Mouse (Mus musculus): ENCODE measurements at regions not wholly inside any gene's neighbourhood (a gene's known extent, or its start where the extent isn't known, plus 50 kb on each side); places are given as distances from the start of the nearest gene placed in this dataset.

- 86% methylated on average over 4 of the region's 4 CpGs for WGBS
- Histone ChIP-seq H3K27me3 (no peaks in the 10 kb centered on the region), H3K27ac (no peak overlapping the region)
Measured at GRCm38 (mm10) chr2:137436161-137436560, 319.7 kb upstream of the Jag1 start.

GRCm38 (mm10) chr2:137422656-137423055 lies 306.2 kb upstream of the Jag1 start:
- no peak for ATAC-seq
- Histone ChIP-seq H3K36me3 (no peaks in the 10 kb centered on the region), H3K4me2 (replicated peaks) (no peak overlapping the region), H3K4me1 (replicated peaks) (0 out of 2 replicates have a peak, but pooled peaks cover 3% of the 10 kb centered on the region), H3K9ac (replicated peaks) (no peak overlapping the region), H3K27ac (no peak overlapping the region), H3K4me3 (replicated peaks) (no peak overlapping the region), H3K27me3 (no peaks in the 10 kb centered on the region), H3K9me3 (no peaks in the 10 kb centered on the region)
- 64% methylated on average over 3 of the region's 3 CpGs for WGBS

More at GRCm38 (mm10) chr2:137436161-137436560, 319.7 kb upstream of the Jag1 start:
- Histone ChIP-seq H3K9ac (replicated peaks) (no peak overlapping the region), H3K9me3 (no peaks in the 10 kb centered on the region), H3K4me2 (replicated peaks) (no peak overlapping the region), H3K4me3 (replicated peaks) (no peak overlapping the region), H3K36me3 (no peaks in the 10 kb centered on the region), H3K4me1 (replicated peaks) (no peaks in the 10 kb centered on the region; the same call in 1 of the 2 replicates)
- no peak for ATAC-seq

- Histone ChIP-seq H3K36me3 (no peaks in the 10 kb centered on the region), H3K4me1 (replicated peaks) (0 out of 2 replicates have a peak, but pooled peaks cover 3% of the 10 kb centered on the region), H3K27ac (no peak overlapping the region), H3K4me3 (replicated peaks) (no peak overlapping the region), H3K9me3 (no peaks in the 10 kb centered on the region), H3K9ac (replicated peaks) (no peak overlapping the region), H3K27me3 (no peaks in the 10 kb centered on the region), H3K4me2 (replicated peaks) (no peak overlapping the region)
- WGBS, result 79% methylated on average over 4 of the region's 4 CpGs
- no peak for ATAC-seq
Measured at GRCm38 (mm10) chr2:137419678-137420077, 303.2 kb upstream of the Jag1 start.

- no peak overlapping the region for H3K27ac ChIP-seq
- WGBS, result 88% methylated on average over 6 of the region's 6 CpGs
- ATAC-seq, result no peak
Measured at GRCm38 (mm10) chr2:137417691-137418090, 301.2 kb upstream of the Jag1 start.

GRCm38 (mm10) chr2:137413432-137413831 lies 297.0 kb upstream of the Jag1 start:
- H3K9ac ChIP-seq (replicated peaks), result no peak overlapping the region
- 92% methylated on average over 3 of the region's 3 CpGs for WGBS
- H3K4me1 ChIP-seq (replicated peaks), result no peaks in the 10 kb centered on the region
- no peaks in the 10 kb centered on the region for H3K36me3 ChIP-seq
- no peak overlapping the region for H3K4me2 ChIP-seq (replicated peaks)
- no peak overlapping the region for H3K4me3 ChIP-seq (replicated peaks)
- H3K27ac ChIP-seq, result no peak overlapping the region
- ATAC-seq, result no peak
- no peaks in the 10 kb centered on the region for H3K9me3 ChIP-seq
- H3K27me3 ChIP-seq, result no peaks in the 10 kb centered on the region

More at GRCm38 (mm10) chr2:137417691-137418090, 301.2 kb upstream of the Jag1 start:
- H3K36me3 ChIP-seq, result no peaks in the 10 kb centered on the region
- no peak overlapping the region for H3K4me2 ChIP-seq (replicated peaks)
- H3K27me3 ChIP-seq, result no peaks in the 10 kb centered on the region
- H3K9ac ChIP-seq (replicated peaks), result no peak overlapping the region
- H3K9me3 ChIP-seq, result no peaks in the 10 kb centered on the region
- 0 out of 2 replicates have a peak, but pooled peaks cover 2% of the 10 kb centered on the region for H3K4me1 ChIP-seq (replicated peaks)
- no peak overlapping the region for H3K4me3 ChIP-seq (replicated peaks)

GRCm38 (mm10) chr2:137409611-137410010 lies 293.2 kb upstream of the Jag1 start:
- Histone ChIP-seq H3K4me3 (replicated peaks) (no peak overlapping the region), H3K27ac (no peak overlapping the region), H3K27me3 (no peaks in the 10 kb centered on the region), H3K4me2 (replicated peaks) (no peak overlapping the region), H3K4me1 (replicated peaks) (no peaks in the 10 kb centered on the region), H3K36me3 (no peaks in the 10 kb centered on the region), H3K9ac (replicated peaks) (no peak overlapping the region), H3K9me3 (no peaks in the 10 kb centered on the region)
- ATAC-seq, result no peak
- WGBS, result over 99% methylated on average over 2 of the region's 2 CpGs

GRCm38 (mm10) chr2:137408294-137408693 lies 291.9 kb upstream of the Jag1 start:
- Histone ChIP-seq H3K4me1 (replicated peaks) (no peaks in the 10 kb centered on the region), H3K9ac (replicated peaks) (no peak overlapping the region), H3K27ac (no peak overlapping the region), H3K4me3 (replicated peaks) (no peak overlapping the region), H3K4me2 (replicated peaks) (no peak overlapping the region), H3K36me3 (no peaks in the 10 kb centered on the region), H3K27me3 (no peaks in the 10 kb centered on the region), H3K9me3 (no peaks in the 10 kb centered on the region)
- no peak for ATAC-seq
- 90% methylated on average over 2 of the region's 2 CpGs for WGBS

- Histone ChIP-seq H3K36me3 (no peaks in the 10 kb centered on the region), H3K27me3 (no peaks in the 10 kb centered on the region), H3K4me3 (replicated peaks) (no peak overlapping the region), H3K9ac (replicated peaks) (no peak overlapping the region), H3K27ac (no peak overlapping the region), H3K4me1 (replicated peaks) (no peaks in the 10 kb centered on the region), H3K4me2 (replicated peaks) (no peak overlapping the region), H3K9me3 (no peaks in the 10 kb centered on the region)
- 69% methylated on average over 4 of the region's 4 CpGs for WGBS
- ATAC-seq, result no peak
Measured at GRCm38 (mm10) chr2:137393486-137393885, 277.0 kb upstream of the Jag1 start.

- Histone ChIP-seq H3K27ac (no peak overlapping the region), H3K4me2 (replicated peaks) (no peak overlapping the region), H3K4me3 (replicated peaks) (no peak overlapping the region), H3K36me3 (no peaks in the 10 kb centered on the region), H3K9ac (replicated peaks) (no peak overlapping the region), H3K4me1 (replicated peaks) (no peaks in the 10 kb centered on the region), H3K27me3 (no peaks in the 10 kb centered on the region), H3K9me3 (no peaks in the 10 kb centered on the region)
- 91% methylated on average over 2 of the region's 2 CpGs for WGBS
- no peak for ATAC-seq
Measured at GRCm38 (mm10) chr2:137379816-137380215, 263.4 kb upstream of the Jag1 start.

GRCm38 (mm10) chr2:137375346-137375745 lies 258.9 kb upstream of the Jag1 start:
- no peaks in the 10 kb centered on the region for H3K4me1 ChIP-seq (replicated peaks)
- no peak overlapping the region for H3K4me2 ChIP-seq (replicated peaks)
- no peaks in the 10 kb centered on the region for H3K9me3 ChIP-seq
- no peaks in the 10 kb centered on the region for H3K36me3 ChIP-seq
- no peak overlapping the region for H3K4me3 ChIP-seq (replicated peaks)
- H3K27me3 ChIP-seq, result no peaks in the 10 kb centered on the region
- 93% methylated on average over 5 of the region's 5 CpGs for WGBS
- no peak overlapping the region for H3K27ac ChIP-seq
- no peak overlapping the region for H3K9ac ChIP-seq (replicated peaks)
- ATAC-seq, result no peak

- Histone ChIP-seq H3K4me2 (replicated peaks) (no peak overlapping the region), H3K9ac (replicated peaks) (no peak overlapping the region), H3K36me3 (no peaks in the 10 kb centered on the region), H3K27me3 (no peaks in the 10 kb centered on the region), H3K27ac (no peak overlapping the region), H3K4me1 (replicated peaks) (no peaks in the 10 kb centered on the region), H3K9me3 (no peaks in the 10 kb centered on the region), H3K4me3 (replicated peaks) (no peak overlapping the region)
- WGBS, result 92% methylated on average over 2 of the region's 2 CpGs
- ATAC-seq, result no peak
Measured at GRCm38 (mm10) chr2:137371062-137371461, 254.6 kb upstream of the Jag1 start.

- Histone ChIP-seq H3K36me3 (no peaks in the 10 kb centered on the region), H3K9me3 (no peaks in the 10 kb centered on the region), H3K4me3 (replicated peaks) (no peak overlapping the region), H3K27ac (no peak overlapping the region), H3K27me3 (no peaks in the 10 kb centered on the region), H3K4me1 (replicated peaks) (no peaks in the 10 kb centered on the region), H3K9ac (replicated peaks) (no peak overlapping the region), H3K4me2 (replicated peaks) (no peak overlapping the region)
- ATAC-seq, result no peak
- WGBS, result 97% methylated on average over 2 of the region's 2 CpGs
Measured at GRCm38 (mm10) chr2:137363006-137363405, 246.6 kb upstream of the Jag1 start.

GRCm38 (mm10) chr2:137357181-137357738 lies 240.8 kb upstream of the Jag1 start:
- Histone ChIP-seq H3K4me3 (replicated peaks) (no peak overlapping the region), H3K4me1 (replicated peaks) (no peaks in the 10 kb centered on the region), H3K36me3 (no peaks in the 10 kb centered on the region), H3K9me3 (no peaks in the 10 kb centered on the region), H3K4me2 (replicated peaks) (no peak overlapping the region), H3K9ac (replicated peaks) (no peak overlapping the region), H3K27ac (no peak overlapping the region), H3K27me3 (no peaks in the 10 kb centered on the region)
- ATAC-seq, result no peak
- WGBS, result 78% methylated on average over 13 of the region's 13 CpGs
